Mouse (Mus musculus): Measurements from ENCODE around the gene Dpep1.
"Not testable (repeated sequence)": the region's sequence is repeated elsewhere in the genome, so short reads cannot be mapped to it uniquely, and the experiment has no call there.

- not testable (repeated sequence) for TF ChIP-seq CTCF, EP300 (IDR thresholded peaks at IDR 0.05)
Observed at GRCm38 (mm10) chr8:123230326-123230725, 44.3 kb downstream of the Dpep1 start.

All from lung, postnatal 0 days (tissue).